Mouse (Mus musculus): ENCODE data around the gene Syngr4.

DNA sequence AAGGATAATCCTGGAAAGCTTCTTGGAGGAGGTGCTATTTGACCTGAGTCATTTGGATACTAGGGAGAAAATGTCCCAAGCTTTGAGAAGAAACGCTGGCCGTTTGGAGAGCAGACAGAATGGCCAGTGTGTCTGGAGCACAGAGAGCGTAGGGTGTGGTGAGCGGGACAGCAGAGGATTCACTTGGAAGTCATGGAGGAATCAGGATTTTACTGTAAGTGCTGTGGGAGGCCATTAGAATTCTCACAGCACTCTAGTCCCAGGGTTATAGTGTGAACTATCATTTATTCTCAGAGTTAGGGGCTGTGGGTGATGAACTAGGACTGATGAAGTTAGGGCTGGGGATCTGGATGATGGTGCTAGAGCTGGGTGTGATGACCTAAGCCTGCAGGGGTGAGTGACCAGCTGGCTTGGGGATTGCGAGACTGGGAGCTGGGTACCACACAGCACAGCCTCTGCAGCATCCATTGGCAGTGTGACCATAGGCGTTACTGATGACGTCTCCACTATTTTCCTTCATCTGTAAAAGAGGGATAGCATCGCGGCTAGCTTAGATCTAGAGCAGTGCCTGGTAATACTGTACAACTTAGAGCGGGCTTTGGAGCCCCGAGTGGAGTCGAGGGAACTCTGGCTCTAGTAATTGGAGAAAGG lies 25.6 kb upstream of the Syngr4 start:
- TF ChIP-seq CTCF (IDR thresholded peaks at IDR 0.05; ENCODE audit: low read depth) (no peak), EP300 (IDR thresholded peaks at IDR 0.05; ENCODE audit: low read depth) (no peak)

Measured in heart, postnatal 0 days (tissue).